Mouse (Mus musculus) neural tube, embryonic 14.5 days (tissue): ENCODE results near the gene Fuca2. TPM values are rescaled to one million over a fixed set of nuclear protein-coding genes. Genes with fewer than 3 reads are reported as not detected.

Experiments used
- ATAC-seq: fragments of 200-750 bp; cut with Nextera tagmentation; 2 replicates; pipeline ENCODE4 v1.8.0; 2017; ENCODE audit warnings: low read depth, mild to moderate bottlenecking, moderate TSS enrichment, moderate library complexity
- H3K27ac ChIP-seq: fragments of 300-500 bp; sonication (generic); 2 replicates; pipeline ENCODE4 v1.5.1; 2014; ENCODE audit warnings: low read depth, mild to moderate bottlenecking, control low read depth, low read length, moderate library complexity, mixed read lengths
- H3K27me3 ChIP-seq: fragments of 300-500 bp; sonication (generic); 2 replicates; pipeline ENCODE4 v1.6.1; 2014; ENCODE audit warnings: low read length; ENCODE audit not compliant: control insufficient read depth, insufficient read depth
- H3K36me3 ChIP-seq: fragments of 300-500 bp; sonication (generic); 2 replicates; pipeline ENCODE4 v1.6.1; 2014; ENCODE audit warnings: low read length, mixed read lengths; ENCODE audit not compliant: control insufficient read depth, insufficient read depth
- H3K4me1 ChIP-seq: fragments of 300-500 bp; sonication (generic); 2 replicates; pipeline ENCODE4 v1.6.1; 2014; ENCODE audit warnings: low read length; ENCODE audit not compliant: control insufficient read depth, insufficient read depth
- H3K4me2 ChIP-seq: fragments of 300-500 bp; sonication (generic); 2 replicates; pipeline ENCODE4 v1.6.1; 2014; ENCODE audit warnings: mild to moderate bottlenecking, low read depth, low read length, control low read depth
- H3K4me3 ChIP-seq: fragments of 300-500 bp; sonication (generic); 2 replicates; pipeline ENCODE4 v1.5.1; 2014; ENCODE audit warnings: low read depth, low read length, control low read depth, mixed read lengths
- H3K9ac ChIP-seq: fragments of 300-500 bp; sonication (generic); replicated peaks from 2 replicates; pipeline ENCODE4 v1.6.1; 2014; ENCODE audit warnings: low read depth, mild to moderate bottlenecking, control low read depth, low read length, mixed read lengths
- H3K9me3 ChIP-seq: fragments of 300-500 bp; sonication (generic); 2 replicates; pipeline ENCODE4 v1.6.1; 2016; ENCODE audit warnings: low read length; ENCODE audit not compliant: control insufficient read depth
- WGBS: fragments of 180-500 bp; shearing (Covaris S2); extraction: QIAGEN DNeasy Blood & Tissue Kit; methylation state at CpG from one replicate; pipeline ENCODE4 v1.1.7; 2014; 5-methylcytosine and 5-hydroxymethylcytosine counted together
- polyA plus RNA-seq: library from polyadenylated mRNA; unstranded; fragments of >200 nt; fragmentation: Nextera tagmentation; extraction: Ambion mirVana; gene quantifications from 2 replicates; pipeline ENCODE4 v1.2.1, GENCODE M21; 2014

Gene Fuca2
- polyA plus RNA-seq, 1 experiment from 2014 or later = 47.5 TPM

GRCm38 (mm10) chr10:13473833-13474567 lies 25.3 kb upstream of the Fuca2 start, which contains the start of gene Phactr2:
Gene Phactr2 (minus strand): TSS chr10:13474412.
- no peaks in the 10 kb centered on the region for H3K36me3 ChIP-seq
- H3K4me3 ChIP-seq = peak within 1 kb of the TSS; percentile 68
- peak within 1 kb of the TSS; percentile 65 for H3K9ac ChIP-seq
- WGBS = under 1% methylated on average over 54 of the region's 71 CpGs
- 0 out of 2 replicates have a peak, but pooled peaks cover 3% of the 10 kb centered on the region for H3K27me3 ChIP-seq
- H3K27ac ChIP-seq = no peak within 1 kb of the TSS
- peak; percentile 83 for ATAC-seq
- H3K9me3 ChIP-seq = no peaks in the 10 kb centered on the region
- H3K4me1 ChIP-seq = peaks cover 7% of the 10 kb centered on the region; the same call in 1 of the 2 replicates
- peak within 1 kb of the TSS; percentile 100 for H3K4me2 ChIP-seq

- Histone ChIP-seq H3K27ac (no peak overlapping the region), H3K27me3 (0 out of 2 replicates have a peak, but pooled peaks cover 3% of the 10 kb centered on the region), H3K4me3 (peak overlapping the region; percentile 68), H3K4me1 (peaks cover 7% of the 10 kb centered on the region; the same call in 1 of the 2 replicates), H3K9me3 (no peaks in the 10 kb centered on the region), H3K4me2 (peak overlapping the region; percentile 100), H3K9ac (peak overlapping the region; percentile 65; the same call in 1 of the 2 replicates), H3K36me3 (no peaks in the 10 kb centered on the region)
- no peak for ATAC-seq
- WGBS = 6% methylated on average over 10 of the region's 10 CpGs
Measured at GRCm38 (mm10) chr10:13474568-13474955, 24.8 kb upstream of the Fuca2 start.

GRCm38 (mm10) chr10:13475121-13475520 lies 24.2 kb upstream of the Fuca2 start:
- no peaks in the 10 kb centered on the region for H3K36me3 ChIP-seq
- no peak overlapping the region for H3K27ac ChIP-seq
- 31% methylated on average over 7 of the region's 7 CpGs for WGBS
- no peaks in the 10 kb centered on the region for H3K9me3 ChIP-seq
- H3K4me3 ChIP-seq = no peak overlapping the region
- no peak overlapping the region for H3K9ac ChIP-seq
- H3K27me3 ChIP-seq = 0 out of 2 replicates have a peak, but pooled peaks cover 3% of the 10 kb centered on the region
- peaks cover 7% of the 10 kb centered on the region; the same call in 1 of the 2 replicates for H3K4me1 ChIP-seq
- H3K4me2 ChIP-seq = peak overlapping the region; percentile 100; the same call in 1 of the 2 replicates
- ATAC-seq = no peak

GRCm38 (mm10) chr10:13479341-13479740 lies 20.0 kb upstream of the Fuca2 start:
- Histone ChIP-seq H3K27ac (no peak overlapping the region), H3K36me3 (no peaks in the 10 kb centered on the region), H3K9ac (no peak overlapping the region), H3K4me2 (no peak overlapping the region), H3K27me3 (0 out of 2 replicates have a peak, but pooled peaks cover 3% of the 10 kb centered on the region), H3K4me1 (peaks cover 4% of the 10 kb centered on the region; the same call in 1 of the 2 replicates), H3K9me3 (no peaks in the 10 kb centered on the region), H3K4me3 (no peak overlapping the region)
- ATAC-seq = no peak
- 86% methylated on average over 6 of the region's 6 CpGs for WGBS

- peak; percentile 63; the same call in 1 of the 2 replicates for ATAC-seq
- no peak overlapping the region for H3K4me3 ChIP-seq
Measured at GRCm38 (mm10) chr10:13485958-13486357, 13.4 kb upstream of the Fuca2 start.

GRCm38 (mm10) chr10:13489671-13490070 lies 9.7 kb upstream of the Fuca2 start:
- no peaks in the 10 kb centered on the region for H3K36me3 ChIP-seq
- H3K9me3 ChIP-seq = no peaks in the 10 kb centered on the region
- no peak overlapping the region for H3K4me2 ChIP-seq
- H3K27ac ChIP-seq = no peak overlapping the region
- no peak overlapping the region for H3K9ac ChIP-seq
- no peaks in the 10 kb centered on the region for H3K4me1 ChIP-seq
- no peaks in the 10 kb centered on the region for H3K27me3 ChIP-seq
- H3K4me3 ChIP-seq = no peak overlapping the region
- WGBS = 90% methylated on average over 6 of the region's 6 CpGs
- ATAC-seq = no peak

More at GRCm38 (mm10) chr10:13485958-13486357, 13.4 kb upstream of the Fuca2 start:
- H3K4me1 ChIP-seq = no peaks in the 10 kb centered on the region
- no peaks in the 10 kb centered on the region for H3K27me3 ChIP-seq
- WGBS = 44% methylated on average over 4 of the region's 4 CpGs
- H3K36me3 ChIP-seq = no peaks in the 10 kb centered on the region
- H3K27ac ChIP-seq = no peak overlapping the region
- H3K9ac ChIP-seq = no peak overlapping the region
- no peak overlapping the region for H3K4me2 ChIP-seq
- no peaks in the 10 kb centered on the region for H3K9me3 ChIP-seq

GRCm38 (mm10) chr10:13493978-13494686 lies 5.2 kb upstream of the Fuca2 start:
- Histone ChIP-seq H3K4me3 (no peak overlapping the region), H3K4me1 (no peaks in the 10 kb centered on the region), H3K27ac (no peak overlapping the region), H3K9ac (no peak overlapping the region), H3K4me2 (no peak overlapping the region), H3K36me3 (no peaks in the 10 kb centered on the region), H3K27me3 (no peaks in the 10 kb centered on the region), H3K9me3 (no peaks in the 10 kb centered on the region)
- no peak for ATAC-seq
- WGBS = 90% methylated on average over 9 of the region's 9 CpGs

- no peak for ATAC-seq
Measured at GRCm38 (mm10) chr10:13496315-13496714, 3.0 kb upstream of the Fuca2 start.

GRCm38 (mm10) chr10:13500473-13500872 lies 1.1 kb downstream of the Fuca2 start:
- Histone ChIP-seq H3K4me2 (peak overlapping the region; percentile 72), H3K9me3 (no peaks in the 10 kb centered on the region), H3K36me3 (no peaks in the 10 kb centered on the region), H3K9ac (peak overlapping the region; percentile 76), H3K27ac (no peak overlapping the region), H3K27me3 (no peaks in the 10 kb centered on the region), H3K4me1 (no peaks in the 10 kb centered on the region), H3K4me3 (peak overlapping the region; percentile 61)
- ATAC-seq = no peak
- 48% methylated on average over 9 of the region's 9 CpGs for WGBS

More at GRCm38 (mm10) chr10:13496315-13496714, 3.0 kb upstream of the Fuca2 start:
- H3K36me3 ChIP-seq = no peaks in the 10 kb centered on the region
- H3K27me3 ChIP-seq = no peaks in the 10 kb centered on the region
- no peaks in the 10 kb centered on the region for H3K9me3 ChIP-seq
- 88% methylated on average over 3 of the region's 3 CpGs for WGBS
- no peak overlapping the region for H3K27ac ChIP-seq
- no peak overlapping the region for H3K4me3 ChIP-seq
- H3K4me2 ChIP-seq = no peak overlapping the region
- no peak overlapping the region for H3K9ac ChIP-seq
- H3K4me1 ChIP-seq = no peaks in the 10 kb centered on the region
